In the genomic region with DNA sequence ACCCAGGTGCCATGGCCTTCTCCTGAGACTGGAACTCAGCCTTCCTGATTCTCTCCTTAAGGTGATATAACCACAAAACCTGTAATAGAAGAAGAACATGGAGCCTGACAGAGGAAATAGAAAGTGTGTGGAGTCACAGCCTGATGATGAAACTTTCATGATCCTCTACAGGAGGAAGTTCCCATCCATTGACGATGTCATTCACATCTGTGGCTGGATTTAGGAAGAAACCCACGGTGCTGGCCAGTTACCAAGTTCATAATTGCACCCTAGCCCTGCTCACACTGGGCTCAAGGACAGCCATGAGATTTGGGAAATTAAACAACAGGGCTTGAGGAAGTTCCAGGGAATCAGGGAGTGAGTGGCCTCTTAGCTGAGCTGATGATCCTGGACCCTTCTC, we compare ENCODE assay signal across 5 mouse cellular contexts. TPM values are rescaled to one million over a fixed set of nuclear protein-coding genes. Genes with fewer than 3 reads are reported as not detected.
"Had no signal": no experiment of that assay in that cellular context is flagged by ENCODE, and none has a peak within 500 bp of the region (broad histone marks: within the 10 kb centered on the region; RNA-seq: fewer than 3 reads in every experiment).

No protein-coding gene starts in this region.

RNA-seq across cellular contexts. Expression of gene H60b, which starts 7.6 kb away (rescaled TPM):
- total RNA-seq: megakaryocyte-erythroid progenitor cell, adult 5-6 weeks had no signal
- polyA plus RNA-seq: liver, embryonic 16.5 days; spleen, adult 2 months; testis, adult 2 months; thymus, adult 2 months had no signal

RNA-seq across cellular contexts. Expression of gene Raet1e, which starts 7.7 kb away (rescaled TPM):
- total RNA-seq: megakaryocyte-erythroid progenitor cell, adult 5-6 weeks had no signal

RNA-seq across cellular contexts. Expression of gene E030030I06Rik, which starts 17.0 kb away (rescaled TPM):
- total RNA-seq: megakaryocyte-erythroid progenitor cell, adult 5-6 weeks had no signal
